Mouse (Mus musculus): ENCODE results near the gene Defb29. TPM values are rescaled to one million over a fixed set of nuclear protein-coding genes. Genes with fewer than 3 reads are reported as not detected.
A peak's percentile ranks its signal among the peaks of the same experiment; 100 is the strongest.

Defb29 gene
- polyA plus RNA-seq, 2 experiments: not detected

DNA sequence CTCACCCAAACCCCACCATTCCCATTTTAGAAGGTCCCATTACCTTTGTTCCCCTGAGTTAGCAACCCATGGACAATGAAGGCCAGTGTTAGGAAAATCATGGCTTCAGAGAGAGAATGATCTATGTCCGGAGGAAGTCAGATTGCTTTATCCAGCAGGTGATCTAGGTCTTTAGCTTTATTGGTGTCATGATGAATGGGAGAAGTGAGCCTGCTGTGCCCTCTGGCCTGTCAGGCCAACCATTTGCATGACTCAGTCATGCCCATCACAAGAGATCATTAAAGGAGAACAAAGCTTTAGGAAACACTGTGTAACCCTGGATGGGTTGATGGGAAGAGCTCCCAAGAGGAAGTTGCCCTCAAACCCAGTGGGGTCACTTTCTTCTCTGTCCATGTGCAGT is 28.3 kb downstream of the Defb29 start, which contains the start of gene Defb26:
Gene Defb26 (minus strand): TSS at position 101 of the 400 bp plus-strand sequence.
- H3K27ac ChIP-seq: no peak within 1 kb of the TSS
- ATAC-seq (ENCODE audit: insufficient read depth): no peak
- no peak for TF ChIP-seq CTCF (IDR thresholded peaks at IDR 0.05; ENCODE audit: low read depth)
- no peak for TF ChIP-seq EP300 (IDR thresholded peaks at IDR 0.05; ENCODE audit: low read depth)
- H3K9me3 ChIP-seq (ENCODE audit: control insufficient read depth, low read length): no peaks in the 10 kb centered on the region
- no peaks in the 10 kb centered on the region for H3K4me1 ChIP-seq (replicated peaks; ENCODE audit: control insufficient read depth in 2 of 2, insufficient read depth in 2 of 2, low read length in 1 of 2)
- H3K4me3 ChIP-seq (ENCODE audit: insufficient read depth in 1 of 2, low read depth in 2 of 2, low read length in 2 of 2): no peak within 1 kb of the TSS
- H3K9ac ChIP-seq (replicated peaks): no peak within 1 kb of the TSS
- DNase-seq (ENCODE audit: low read depth in 3 of 3, low spot score in 3 of 3): no peak
- no peaks in the 10 kb centered on the region for H3K36me3 ChIP-seq (replicated peaks; ENCODE audit: control insufficient read depth, insufficient read depth, low read depth)
- no peaks in the 10 kb centered on the region for H3K27me3 ChIP-seq (ENCODE audit: control insufficient read depth, insufficient read depth, low read length)
- 70% methylated on average over 1 of the region's 1 CpGs for WGBS (ENCODE audit: insufficient replicate concordance)
- H3K4me2 ChIP-seq (ENCODE audit: low read depth): no peak within 1 kb of the TSS

DNA sequence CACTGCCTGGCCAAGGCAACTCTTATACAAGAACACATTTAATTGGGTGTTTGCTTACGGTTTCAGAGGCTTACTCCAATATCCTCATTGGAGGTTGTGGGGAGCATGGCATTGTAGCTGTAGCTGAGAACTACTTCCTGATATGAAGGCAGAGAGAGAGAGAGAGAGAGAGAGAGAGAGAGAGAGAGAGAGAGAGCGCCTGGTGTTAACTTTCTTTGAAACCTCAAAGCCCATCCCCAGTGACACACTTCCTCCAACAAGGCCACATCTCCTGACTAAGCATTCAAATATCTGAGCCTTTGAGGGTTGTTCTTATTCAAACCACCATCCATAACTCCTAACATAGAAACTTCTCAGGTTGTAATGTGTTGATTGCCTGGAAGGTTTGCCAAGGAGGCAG is 35.9 kb downstream of the Defb29 start:
- Histone ChIP-seq H3K4me2 (ENCODE audit: low read depth) (no peak overlapping the region), H3K27ac (no peak overlapping the region), H3K27me3 (ENCODE audit: control insufficient read depth, insufficient read depth, low read length) (no peaks in the 10 kb centered on the region), H3K4me1 (replicated peaks; ENCODE audit: control insufficient read depth in 2 of 2, insufficient read depth in 2 of 2, low read length in 1 of 2) (no peaks in the 10 kb centered on the region), H3K9ac (replicated peaks) (no peak overlapping the region), H3K9me3 (ENCODE audit: control insufficient read depth, low read length) (no peaks in the 10 kb centered on the region), H3K36me3 (replicated peaks; ENCODE audit: control insufficient read depth, insufficient read depth, low read depth) (no peaks in the 10 kb centered on the region), H3K4me3 (ENCODE audit: insufficient read depth in 1 of 2, low read depth in 2 of 2, low read length in 2 of 2) (no peak overlapping the region)
- DNase-seq (ENCODE audit: low read depth in 3 of 3, low spot score in 3 of 3): no peak
- ATAC-seq (ENCODE audit: insufficient read depth): no peak
- WGBS (ENCODE audit: insufficient replicate concordance): 35% methylated on average over 2 of the region's 2 CpGs
- TF ChIP-seq EP300 (IDR thresholded peaks at IDR 0.05; ENCODE audit: low read depth) (no peak), CTCF (IDR thresholded peaks at IDR 0.05; ENCODE audit: low read depth) (no peak)

GRCm38 (mm10) chr2:152500863-152501229 is 39.1 kb downstream of the Defb29 start:
- Histone ChIP-seq H3K9ac (replicated peaks) (no peak overlapping the region), H3K27me3 (ENCODE audit: control insufficient read depth, insufficient read depth, low read length) (no peaks in the 10 kb centered on the region), H3K4me3 (ENCODE audit: insufficient read depth in 1 of 2, low read depth in 2 of 2, low read length in 2 of 2) (no peak overlapping the region), H3K4me1 (replicated peaks; ENCODE audit: control insufficient read depth in 2 of 2, insufficient read depth in 2 of 2, low read length in 1 of 2) (no peaks in the 10 kb centered on the region), H3K36me3 (replicated peaks; ENCODE audit: control insufficient read depth, insufficient read depth, low read depth) (no peaks in the 10 kb centered on the region), H3K4me2 (ENCODE audit: low read depth) (no peak overlapping the region), H3K9me3 (ENCODE audit: control insufficient read depth, low read length) (no peaks in the 10 kb centered on the region), H3K27ac (no peak overlapping the region)
- 61% methylated on average over 6 of the region's 6 CpGs for WGBS (ENCODE audit: insufficient replicate concordance)
- TF ChIP-seq CTCF (IDR thresholded peaks at IDR 0.05; ENCODE audit: low read depth) (peak; percentile 28; the same call in 1 of the 2 replicates), EP300 (IDR thresholded peaks at IDR 0.05; ENCODE audit: low read depth) (no peak)
- ATAC-seq (ENCODE audit: insufficient read depth): no peak
- no peak for DNase-seq (ENCODE audit: low read depth in 3 of 3, low spot score in 3 of 3)

DNA sequence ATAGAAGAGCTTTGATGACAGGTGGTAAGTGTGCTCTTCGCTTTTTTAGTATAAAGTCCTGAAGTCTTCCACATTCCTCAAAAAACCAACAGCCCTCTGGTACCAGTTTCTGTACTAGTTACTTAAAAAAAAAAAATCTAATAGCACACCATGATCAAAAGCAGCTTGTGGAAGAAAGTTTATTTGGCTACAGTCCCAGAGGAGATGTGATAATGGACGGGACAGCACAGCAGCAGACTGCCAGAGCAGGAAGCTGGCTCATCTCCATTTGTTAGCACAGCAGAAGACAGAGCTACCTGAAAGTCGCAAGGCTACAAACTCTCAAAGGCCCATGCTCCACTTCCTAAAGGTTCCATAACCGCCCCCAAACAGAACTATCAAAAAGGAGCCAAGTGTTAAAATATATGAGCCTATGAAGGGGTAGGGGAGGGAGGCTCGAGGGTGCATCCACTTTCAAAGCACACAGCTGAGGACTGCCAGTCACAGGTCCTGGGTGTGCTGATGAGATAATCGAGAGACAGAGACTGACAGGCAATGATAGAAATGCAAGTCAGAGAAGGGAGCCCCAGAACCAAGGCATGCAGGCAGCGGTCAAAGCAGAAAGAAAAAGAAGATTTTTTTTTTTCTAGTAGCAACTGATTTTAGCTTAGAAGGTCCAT is 39.6 kb downstream of the Defb29 start:
- H3K9ac ChIP-seq (replicated peaks): no peak overlapping the region
- H3K27ac ChIP-seq: no peak overlapping the region
- no peaks in the 10 kb centered on the region for H3K27me3 ChIP-seq (ENCODE audit: control insufficient read depth, insufficient read depth, low read length)
- H3K36me3 ChIP-seq (replicated peaks; ENCODE audit: control insufficient read depth, insufficient read depth, low read depth): no peaks in the 10 kb centered on the region
- 43% methylated on average over 7 of the region's 7 CpGs for WGBS (ENCODE audit: insufficient replicate concordance)
- H3K4me2 ChIP-seq (ENCODE audit: low read depth): no peak overlapping the region
- ATAC-seq (ENCODE audit: insufficient read depth) (no peak), DNase-seq (ENCODE audit: low read depth in 3 of 3, low spot score in 3 of 3) (no peak)
- no peaks in the 10 kb centered on the region for H3K4me1 ChIP-seq (replicated peaks; ENCODE audit: control insufficient read depth in 2 of 2, insufficient read depth in 2 of 2, low read length in 1 of 2)
- H3K9me3 ChIP-seq (ENCODE audit: control insufficient read depth, low read length): no peaks in the 10 kb centered on the region
- TF ChIP-seq CTCF (IDR thresholded peaks at IDR 0.05; ENCODE audit: low read depth) (no peak), EP300 (IDR thresholded peaks at IDR 0.05; ENCODE audit: low read depth) (no peak)
- H3K4me3 ChIP-seq (ENCODE audit: insufficient read depth in 1 of 2, low read depth in 2 of 2, low read length in 2 of 2): no peak overlapping the region

DNA sequence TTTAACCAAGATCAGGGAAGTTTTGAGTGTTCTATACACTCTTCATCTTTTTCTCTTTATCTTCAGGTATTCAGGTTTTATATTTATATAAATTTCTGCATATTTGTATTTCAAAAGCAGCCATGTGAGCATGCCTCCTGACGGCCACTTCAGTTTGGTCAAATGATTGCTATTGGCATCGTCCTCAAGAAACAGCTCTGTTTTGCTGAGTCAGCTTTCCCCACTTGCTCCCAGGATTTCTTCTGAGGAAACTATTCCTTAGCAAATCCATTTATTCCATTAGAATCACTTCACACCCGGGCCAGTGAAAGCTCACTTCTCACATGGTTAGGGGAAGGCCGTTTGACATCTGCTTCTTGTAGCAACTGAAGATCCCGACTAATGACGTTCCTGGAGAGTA is 41.9 kb downstream of the Defb29 start:
- 63% methylated on average over 6 of the region's 6 CpGs for WGBS (ENCODE audit: insufficient replicate concordance)
- no peaks in the 10 kb centered on the region for H3K9me3 ChIP-seq (ENCODE audit: control insufficient read depth, low read length)

More for the DNA sequence above, 41.9 kb downstream of the Defb29 start:
- H3K4me2 ChIP-seq (ENCODE audit: low read depth): no peak overlapping the region
- ATAC-seq (ENCODE audit: insufficient read depth) (no peak), DNase-seq (ENCODE audit: low read depth in 3 of 3, low spot score in 3 of 3) (no peak)
- no peak overlapping the region for H3K9ac ChIP-seq (replicated peaks)
- H3K4me1 ChIP-seq (replicated peaks; ENCODE audit: control insufficient read depth in 2 of 2, insufficient read depth in 2 of 2, low read length in 1 of 2): no peaks in the 10 kb centered on the region
- no peak overlapping the region for H3K27ac ChIP-seq
- TF ChIP-seq CTCF (IDR thresholded peaks at IDR 0.05; ENCODE audit: low read depth) (no peak), EP300 (IDR thresholded peaks at IDR 0.05; ENCODE audit: low read depth) (no peak)
- no peaks in the 10 kb centered on the region for H3K27me3 ChIP-seq (ENCODE audit: control insufficient read depth, insufficient read depth, low read length)
- no peaks in the 10 kb centered on the region for H3K36me3 ChIP-seq (replicated peaks; ENCODE audit: control insufficient read depth, insufficient read depth, low read depth)
- no peak overlapping the region for H3K4me3 ChIP-seq (ENCODE audit: insufficient read depth in 1 of 2, low read depth in 2 of 2, low read length in 2 of 2)
